In the genomic region with DNA sequence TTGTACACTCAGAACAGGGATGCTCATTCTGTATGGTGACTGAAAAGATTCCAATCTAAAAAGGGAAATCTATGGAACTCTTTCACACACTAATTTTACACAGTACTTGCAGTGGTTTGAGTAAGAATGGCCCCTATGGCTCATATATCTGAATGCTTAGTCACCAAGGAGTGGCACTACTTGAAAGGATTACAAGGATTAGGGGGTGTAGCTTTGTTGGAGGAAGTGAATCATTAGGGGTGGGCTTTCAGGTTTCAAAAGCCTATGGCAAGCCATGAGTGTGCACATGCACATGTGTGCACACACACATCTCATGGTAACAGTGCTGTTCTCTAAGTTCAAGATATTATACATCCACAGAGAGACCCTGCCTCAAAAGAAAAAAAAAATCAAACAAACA, we compare ENCODE assay signal across 29 mouse cellular contexts. TPM values are rescaled to one million over a fixed set of nuclear protein-coding genes. Genes with fewer than 3 reads are reported as not detected.
A peak's percentile ranks its signal among the peaks of the same experiment; 100 is the strongest.
DNase-seq lines count a peak whose midpoint lies in the region; ATAC-seq lines count a peak whose summit lies in the region.
"Had no signal": no experiment of that assay in that cellular context is flagged by ENCODE, and none has a peak within 500 bp of the region (broad histone marks: within the 10 kb centered on the region; RNA-seq: fewer than 3 reads in every experiment).

No protein-coding gene starts in this region.

- no peak for DNase-seq in frontal cortex, postnatal 10 days (ENCODE audit: low spot score in 2 of 2)
- DNase-seq in 416B (ENCODE audit: low read depth) (peak; percentile 60), NIH3T3 (ENCODE audit: low read depth) (peak; percentile 13)
- DNase-seq in brain, adult 2 months (ENCODE audit: low read depth, low spot score): peak; percentile 6
- DNase-seq in heart, postnatal 36 days: no peak
- no peak for DNase-seq in midbrain, embryonic 10.5 days (ENCODE audit: low spot score)
- no peak for DNase-seq in urinary bladder, postnatal 4 days (ENCODE audit: low spot score in 2 of 2)
- DNase-seq: adrenal gland, adult 8-10 months; adrenal gland, postnatal 14 days; adrenal gland, postnatal 36 days; cerebellum, adult 11 months; cerebellum, adult 18-20 months; cerebellum, adult 8-10 months; cerebellum, adult 9-11 months; cerebellum, postnatal 14 days; cerebellum, postnatal 36 days; embryo, embryonic 11 days had no signal

- H3K36me3 ChIP-seq in midbrain, embryonic 10.5 days: peaks cover 15% of the 10 kb centered on the region; the same call in 1 of the 2 replicates

- H3K4me3 ChIP-seq in midbrain, embryonic 10.5 days: no peak overlapping the region
- H3K4me3 ChIP-seq: embryonic facial prominence, embryonic 13.5 days; embryonic facial prominence, embryonic 15.5 days; erythroblast, embryonic 14.5 days; forebrain, embryonic 10.5 days; forebrain, embryonic 12.5 days had no signal

- peak; percentile 42; the same call in 1 of the 2 replicates for ATAC-seq in frontal cortex, adult (ENCODE audit: low TSS enrichment)
- ATAC-seq: activated CD4-positive, CD25-positive, alpha-beta regulatory T cell, adult 4 months; forebrain, embryonic 14.5 days; forebrain, embryonic 16.5 days had no signal

- no peaks in the 10 kb centered on the region for H3K27me3 ChIP-seq in midbrain, embryonic 10.5 days (ENCODE audit: low read depth, poor library complexity, severe bottlenecking)
- H3K27me3 ChIP-seq: embryonic facial prominence, embryonic 13.5 days; embryonic facial prominence, embryonic 15.5 days; forebrain, embryonic 12.5 days had no signal

- intact Hi-C loops in heart, postnatal 36 days (cut with DNase I): no loop called here

- H3K9me3 ChIP-seq in midbrain, embryonic 10.5 days (replicated peaks): no peaks in the 10 kb centered on the region
- H3K9me3 ChIP-seq: embryonic facial prominence, embryonic 13.5 days; embryonic facial prominence, embryonic 15.5 days; forebrain, embryonic 10.5 days; forebrain, embryonic 12.5 days had no signal

- no peak overlapping the region for H3K27ac ChIP-seq in midbrain, embryonic 10.5 days (replicated peaks)
- H3K27ac ChIP-seq: embryonic facial prominence, embryonic 13.5 days; embryonic facial prominence, embryonic 15.5 days; forebrain, embryonic 10.5 days; forebrain, embryonic 12.5 days had no signal

- H3K4me1 ChIP-seq in midbrain, embryonic 10.5 days: no peaks in the 10 kb centered on the region
- H3K4me1 ChIP-seq: embryonic facial prominence, embryonic 13.5 days; embryonic facial prominence, embryonic 15.5 days; forebrain, embryonic 10.5 days; forebrain, embryonic 12.5 days had no signal

RNA-seq across cellular contexts. Expression of a gene that starts 27.3 kb away (rescaled TPM):
- not detected for total RNA-seq in heart, postnatal 36 days (2021)
- polyA plus RNA-seq in midbrain, embryonic 10.5 days (2016; fragmentation: Nextera tagmentation; extraction: Ambion mirVana): 0.12 and 0.17 TPM in 2 replicates
- total RNA-seq: adrenal gland, adult 18-20 months; adrenal gland, adult 8-10 months; adrenal gland, postnatal 14 days; adrenal gland, postnatal 36 days; common myeloid progenitor, adult 5-6 weeks had no signal
- polyA plus RNA-seq: brain, embryonic 14.5 days; erythroblast, embryonic 14.5 days had no signal

Comparison
In these comparisons a context has a peak if more than half of its experiments do, and no peak if none do; other contexts are left out.
1. DNase-seq: peak in 416B (single experiment), NIH3T3 (single experiment) and brain, adult 2 months (single experiment); none in frontal cortex, postnatal 10 days (0 of 2), heart, postnatal 36 days (0 of 2), midbrain, embryonic 10.5 days (single experiment) and urinary bladder, postnatal 4 days (0 of 2).